Mouse (Mus musculus) large intestine, adult 2 months (tissue): ENCODE results near the gene Phactr4. TPM values are rescaled to one million over a fixed set of nuclear protein-coding genes. Genes with fewer than 3 reads are reported as not detected.
"Not testable (repeated sequence)": the region's sequence is repeated elsewhere in the genome, so short reads cannot be mapped to it uniquely, and the experiment has no call there.

ENCODE experiments used
- DNase-seq: peaks from one replicate; pipeline ENCODE4 v3.0.0-alpha.2; 2012; ENCODE audit warnings: low read depth, low spot score
- WGBS: fragments of 180-500 bp; shearing (Covaris S2); methylation state at CpG from one replicate; pipeline ENCODE4 v1.1.7; 2018; 5-methylcytosine and 5-hydroxymethylcytosine counted together
- polyA plus RNA-seq: library from polyadenylated mRNA; depleted of rRNA; stranded (reverse); fragments of >200 nt; gene quantifications from 2 replicates; pipeline ENCODE4 v1.2.3, GENCODE M21; 2012

The Phactr4 gene
- polyA plus RNA-seq, 1 experiment, result 11.5 TPM

GRCm38 (mm10) chr4:132415966-132416365 lies 6.3 kb downstream of the Phactr4 start:
- no peak for DNase-seq

DNA sequence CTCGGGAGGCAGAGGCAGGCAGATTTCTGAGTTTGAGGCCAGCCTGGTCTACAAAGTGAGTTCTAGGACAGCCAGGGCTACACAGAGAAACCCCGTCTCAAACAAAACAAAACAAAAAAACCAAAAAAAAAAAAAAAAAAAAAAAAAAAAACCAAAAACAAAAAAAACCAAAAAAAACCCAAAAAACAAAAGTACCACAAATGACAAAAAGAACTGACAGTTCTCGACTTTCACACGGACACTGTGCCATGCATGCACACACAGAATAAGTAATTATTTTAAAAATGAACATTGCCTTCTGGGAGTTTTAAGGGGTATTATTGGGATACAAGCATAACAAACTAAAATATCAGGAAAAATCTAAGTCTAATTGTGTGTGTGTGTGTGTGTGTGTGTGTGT lies 9.0 kb downstream of the Phactr4 start:
- not testable (repeated sequence) for DNase-seq
- 91% methylated on average over 4 of the region's 4 CpGs for WGBS

- 42% methylated on average over 8 of the region's 8 CpGs for WGBS
- no peak for DNase-seq
Observed at GRCm38 (mm10) chr4:132411322-132412094, 10.8 kb downstream of the Phactr4 start.

GRCm38 (mm10) chr4:132409587-132410229 lies 12.6 kb downstream of the Phactr4 start:
- DNase-seq, result no peak
- WGBS, result 69% methylated on average over 4 of the region's 4 CpGs

GRCm38 (mm10) chr4:132406393-132407189 lies 15.7 kb downstream of the Phactr4 start:
- 62% methylated on average over 13 of the region's 13 CpGs for WGBS

GRCm38 (mm10) chr4:132404588-132404987 lies 17.7 kb downstream of the Phactr4 start:
- WGBS, result 53% methylated on average over 5 of the region's 5 CpGs

More at GRCm38 (mm10) chr4:132406393-132407189, 15.7 kb downstream of the Phactr4 start:
- no peak for DNase-seq

DNA sequence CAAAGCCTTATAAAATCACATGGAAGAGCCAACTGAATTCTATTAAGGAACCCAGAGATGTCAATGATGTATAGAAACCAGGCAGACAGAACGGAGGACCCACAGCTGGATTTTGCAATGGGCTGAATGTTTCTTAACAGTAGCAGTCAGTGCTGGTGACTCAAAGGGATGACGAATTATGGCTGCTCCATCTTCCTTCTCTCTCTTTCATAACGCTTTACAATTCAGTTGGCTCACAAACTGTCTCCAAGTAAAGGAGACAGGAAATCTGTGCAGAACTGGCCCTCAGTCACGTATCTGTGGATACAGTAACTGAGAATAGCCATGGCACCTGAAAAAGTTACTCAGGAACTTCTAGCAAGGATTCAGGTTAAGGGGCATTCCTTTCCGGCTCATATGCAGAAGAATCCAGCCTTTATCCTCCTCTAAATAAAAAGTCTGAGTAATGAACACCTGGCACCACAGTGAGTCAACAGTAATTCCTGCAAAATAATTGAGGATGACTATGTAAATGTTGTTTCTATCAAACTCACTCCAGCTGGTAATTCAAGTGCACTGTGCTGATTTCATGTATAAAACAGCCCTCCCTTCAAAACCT lies 19.1 kb downstream of the Phactr4 start:
- 21% methylated on average over 5 of the region's 5 CpGs for WGBS
- DNase-seq, result no peak

More at GRCm38 (mm10) chr4:132404588-132404987, 17.7 kb downstream of the Phactr4 start:
- DNase-seq, result no peak

GRCm38 (mm10) chr4:132401016-132401415 lies 21.3 kb downstream of the Phactr4 start:
- DNase-seq, result no peak
- 84% methylated on average over 9 of the region's 9 CpGs for WGBS

- DNase-seq, result no peak
- WGBS, result 67% methylated on average over 5 of the region's 5 CpGs
Observed at GRCm38 (mm10) chr4:132398863-132399262, 23.4 kb downstream of the Phactr4 start.

- 37% methylated on average over 11 of the region's 11 CpGs for WGBS
- no peak for DNase-seq
Observed at GRCm38 (mm10) chr4:132398045-132398774, 24.1 kb downstream of the Phactr4 start.

DNA sequence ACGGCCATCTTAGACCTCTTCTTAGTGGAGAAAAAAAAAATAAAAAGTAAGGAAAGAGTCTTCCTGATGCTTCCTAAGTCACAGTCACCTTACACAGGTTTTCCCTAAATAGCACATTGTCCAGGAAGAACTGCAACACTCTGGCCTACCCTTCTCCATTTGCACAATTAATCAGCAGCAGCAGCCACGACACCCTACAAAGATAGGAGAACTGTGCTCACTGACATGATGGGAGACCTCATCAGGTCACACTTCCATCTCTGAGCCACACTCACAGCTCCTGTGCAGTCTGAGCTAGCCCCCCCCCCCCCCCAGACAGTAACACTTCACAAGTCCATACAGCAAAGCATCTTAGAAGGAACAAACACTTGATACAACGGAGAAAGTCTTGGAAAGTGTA lies 25.2 kb downstream of the Phactr4 start:
- WGBS, result 74% methylated on average over 3 of the region's 3 CpGs
- DNase-seq, result no peak

GRCm38 (mm10) chr4:132396251-132396650 lies 26.0 kb downstream of the Phactr4 start:
- DNase-seq, result no peak
- WGBS, result 93% methylated on average over 7 of the region's 7 CpGs

DNA sequence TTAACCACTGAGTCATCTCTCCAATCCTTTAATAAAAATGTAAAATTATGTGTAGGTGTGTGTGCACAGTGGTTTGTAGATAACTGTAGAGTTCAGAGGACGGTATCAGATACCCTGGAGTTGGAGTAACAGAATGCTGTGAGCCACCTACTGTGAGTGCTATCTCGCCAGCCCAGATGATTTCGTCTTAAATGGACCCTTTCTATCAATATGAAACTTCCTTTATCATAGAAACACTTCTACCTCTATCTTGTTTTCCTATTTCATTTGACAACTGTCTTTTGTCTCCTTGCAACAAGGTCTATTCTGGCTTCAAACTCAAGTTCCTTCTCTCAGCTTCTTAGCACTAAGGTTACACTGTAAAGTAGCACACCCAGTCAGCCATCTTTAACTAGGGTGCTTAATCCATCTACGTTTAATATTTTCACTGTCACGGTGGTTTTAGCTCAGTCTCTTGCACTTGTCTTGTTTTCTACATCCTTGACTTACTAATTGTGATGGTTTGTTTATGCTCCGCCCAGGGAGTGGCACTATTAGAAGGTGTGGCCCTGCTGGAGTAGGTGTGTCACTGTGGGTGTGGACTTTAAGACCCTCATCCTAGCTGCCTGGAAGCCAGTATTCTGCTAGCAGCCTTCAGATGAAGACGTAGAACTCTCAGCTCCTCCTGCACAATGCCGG lies 31.1 kb downstream of the Phactr4 start:
- WGBS, result 93% methylated on average over 8 of the region's 8 CpGs
- DNase-seq, result no peak

DNA sequence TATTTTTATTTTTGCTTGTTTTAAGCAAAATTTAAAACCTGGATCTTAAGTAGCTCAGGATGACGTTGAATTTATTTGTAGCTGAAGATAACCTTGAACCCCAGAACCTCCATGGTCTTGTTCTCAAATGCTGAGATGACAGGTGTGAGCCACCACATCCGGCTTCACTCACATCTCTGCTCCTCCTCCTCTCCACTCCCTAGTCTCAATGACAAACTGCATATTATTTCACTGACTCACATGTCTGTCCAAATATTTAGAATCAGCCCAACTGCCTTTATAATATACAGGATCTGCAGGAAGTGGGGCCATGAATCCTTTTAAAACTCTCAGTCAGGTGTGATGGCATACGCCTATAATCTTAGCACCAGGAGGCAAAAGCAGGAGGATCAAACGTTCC lies 33.0 kb downstream of the Phactr4 start:
- DNase-seq, result no peak
- WGBS, result 37% methylated on average over 4 of the region's 4 CpGs

DNA sequence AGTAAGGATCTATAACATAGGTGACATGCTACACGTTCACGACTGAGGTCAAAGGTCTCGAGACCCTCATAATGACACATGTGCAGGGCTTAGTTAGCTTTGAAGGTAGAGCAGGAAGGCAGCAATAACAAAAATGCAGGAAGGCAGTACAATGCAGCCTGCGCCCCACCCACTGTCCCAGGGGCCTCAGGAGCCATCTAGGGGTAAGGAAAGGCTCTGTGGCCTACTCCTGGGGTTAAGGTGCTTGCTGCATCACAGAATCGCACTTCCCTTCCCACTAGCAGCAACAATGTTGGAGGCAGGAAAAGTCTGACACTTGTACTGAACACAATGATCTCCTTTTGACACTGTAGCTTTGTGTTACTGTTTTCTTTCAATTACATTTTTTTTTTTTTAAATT lies 34.7 kb downstream of the Phactr4 start:
- 62% methylated on average over 5 of the region's 5 CpGs for WGBS
- DNase-seq, result no peak

- DNase-seq, result no peak
Observed at GRCm38 (mm10) chr4:132386846-132387245, 35.4 kb downstream of the Phactr4 start.

GRCm38 (mm10) chr4:132385771-132386410 lies 36.4 kb downstream of the Phactr4 start:
- 75% methylated on average over 8 of the region's 8 CpGs for WGBS
- DNase-seq, result no peak

More at GRCm38 (mm10) chr4:132386846-132387245, 35.4 kb downstream of the Phactr4 start:
- 81% methylated on average over 7 of the region's 7 CpGs for WGBS

- WGBS, result 86% methylated on average over 3 of the region's 3 CpGs
- DNase-seq, result no peak
Observed at GRCm38 (mm10) chr4:132383455-132383854, 38.8 kb downstream of the Phactr4 start.
